Mouse (Mus musculus) Patski (cell line): ENCODE results near the gene Tom1l2. TPM values are rescaled to one million over a fixed set of nuclear protein-coding genes. Genes with fewer than 3 reads are reported as not detected.
A peak's percentile ranks its signal among the peaks of the same experiment; 100 is the strongest.

Source experiments
- ATAC-seq: fragments of 100-300 bp; one replicate; pipeline ENCODE4 v1.8.0; 2021
- CTCF ChIA-PET: fragments of 350-600 bp; sonication (Branson Sonifier 250); formaldehyde crosslinking; loops from one replicate; lab custom pipeline; 2022; ENCODE audit warnings: inconsistent platforms; lab: Charles Lee
- POLR2A ChIA-PET: fragments of 350-600 bp; sonication (Branson Sonifier 250); formaldehyde crosslinking; loops from one replicate; lab custom pipeline; 2022; ENCODE audit warnings: antibody characterized with exemption, inconsistent platforms; lab: Charles Lee
- DNase-seq: peaks from one replicate; pipeline ENCODE4 v3.0.0-alpha.2; 2011; ENCODE audit warnings: low read depth, low spot score
- H3K27me3 ChIP-seq: fragments of 371-371 bp; one replicate; pipeline ENCODE4 v1.5.1; 2021
- CTCF ChIP-seq: fragments of 100-300 bp; IDR thresholded peaks from one replicate; pipeline ENCODE4 v1.5.1; 2021
- in situ Hi-C: fragments of 300-500 bp; cut with MboI; formaldehyde crosslinking; loops from 3 replicates; pipeline ENCODE4 v1.11.1; 2018; ENCODE audit warnings: low pct_unique_long_range_greater_than_20kb, mixed read lengths
- polyA plus RNA-seq: library from polyadenylated mRNA; unstranded; gene quantifications from one replicate; pipeline ENCODE4 v1.2.3, GENCODE M21; 2021

Tom1l2 gene
- polyA plus RNA-seq, 1 experiment from 2014 or later: 55.5 TPM

GRCm38 (mm10) chr11:60351388-60351787 is 1.3 kb downstream of the Tom1l2 start:
- ChIA-PET POLR2A (interaction anchor here (0.9 to 1.3 kb wide), 2 partner anchors 39 to 41 kb away, joined by 3 read pairs; no protein-coding TSS in a partner anchor), CTCF (interaction anchor here (1.0 to 3.2 kb wide), 2 partner anchors 44 to 45 kb away, joined by 3 to 9 read pairs; no protein-coding TSS in a partner anchor)
- ATAC-seq (no peak), DNase-seq (no peak)
- TF ChIP-seq CTCF: no peak
- in situ Hi-C loops: loop anchor here (5.0 kb wide), 1 partner anchor 39 kb away; no protein-coding TSS in a partner anchor
- no peaks in the 10 kb centered on the region for H3K27me3 ChIP-seq

- ATAC-seq (peak; percentile 51), DNase-seq (no peak)
- TF ChIP-seq CTCF: no peak
- in situ Hi-C loops: no loop called here
- H3K27me3 ChIP-seq: no peaks in the 10 kb centered on the region
- CTCF ChIA-PET: interaction anchor here (1.0 kb wide), 1 partner anchor 10 kb away, joined by 3 read pairs; no protein-coding TSS in a partner anchor
- POLR2A ChIA-PET: interaction anchor here (0.6 kb wide), 1 partner anchor 16 kb away, joined by 3 read pairs; no protein-coding TSS in a partner anchor
Measured at GRCm38 (mm10) chr11:60346537-60346936, 6.2 kb downstream of the Tom1l2 start.

DNA sequence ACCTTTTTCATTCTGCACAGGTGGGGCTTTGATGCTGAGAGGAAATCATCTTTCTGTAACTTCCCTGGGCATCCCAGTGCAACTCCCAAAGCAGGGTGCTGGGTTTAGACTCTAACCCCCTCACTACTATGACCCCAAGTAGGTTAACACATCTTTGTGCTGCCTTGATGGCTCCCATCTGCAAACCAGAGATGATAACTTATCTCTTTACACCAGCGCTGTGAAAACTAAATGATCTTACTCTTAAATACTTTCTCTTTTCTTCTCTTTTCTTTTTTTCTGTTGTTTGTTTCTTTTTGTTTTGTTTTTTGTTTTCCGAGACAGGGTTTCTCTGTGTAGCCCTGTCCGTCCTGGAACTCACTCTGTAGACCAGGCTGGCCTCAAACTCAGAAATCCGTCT is 6.8 kb downstream of the Tom1l2 start:
- TF ChIP-seq CTCF: no peak
- ChIA-PET CTCF (no interaction called here), POLR2A (no interaction called here)
- in situ Hi-C loops: no loop called here
- DNase-seq: no peak
- no peaks in the 10 kb centered on the region for H3K27me3 ChIP-seq
- ATAC-seq: no peak

DNA sequence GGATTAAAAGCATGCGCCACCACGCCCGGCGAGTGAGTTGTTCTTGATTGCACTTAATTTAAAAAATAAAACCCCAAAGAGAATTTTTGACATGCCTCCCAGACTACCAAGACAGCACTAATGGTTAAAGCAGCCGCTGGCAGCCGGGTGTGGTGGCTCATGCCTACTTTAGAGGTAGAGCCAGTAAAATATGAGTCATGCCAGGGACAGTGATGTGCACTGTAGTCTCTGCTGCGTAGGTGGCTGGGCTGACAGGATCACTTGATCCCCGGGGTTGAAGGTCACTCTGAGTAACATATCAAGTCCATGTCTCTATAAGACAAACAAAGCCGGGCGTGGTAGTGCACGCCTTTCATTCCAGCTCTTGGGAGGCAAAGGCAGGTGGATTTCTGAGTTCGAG is 13.3 kb downstream of the Tom1l2 start:
- no peak for TF ChIP-seq CTCF
- in situ Hi-C loops: no loop called here
- DNase-seq (no peak), ATAC-seq (peak; percentile 69)
- ChIA-PET POLR2A (interaction anchor here (0.6 kb wide), 1 partner anchor 598 kb away, joined by 6 read pairs; no protein-coding TSS in a partner anchor), CTCF (interaction anchor here (1.7 kb wide), 1 partner anchor 19 kb away, joined by 5 read pairs; no protein-coding TSS in a partner anchor)
- H3K27me3 ChIP-seq: no peaks in the 10 kb centered on the region

- no peaks in the 10 kb centered on the region for H3K27me3 ChIP-seq
- ATAC-seq: no peak
- POLR2A ChIA-PET: interaction anchor here (0.6 to 0.7 kb wide), 2 partner anchors 32 to 33 kb away, joined by 3 to 4 read pairs; no protein-coding TSS in a partner anchor
- DNase-seq: no peak
- peak; percentile 42 for TF ChIP-seq CTCF
- CTCF ChIA-PET: no interaction called here
- in situ Hi-C loops: no loop called here
Measured at GRCm38 (mm10) chr11:60338291-60338690, 14.4 kb downstream of the Tom1l2 start.

- TF ChIP-seq CTCF: no peak
- DNase-seq (no peak), ATAC-seq (no peak)
- in situ Hi-C loops: no loop called here
- CTCF ChIA-PET: interaction anchor here (1.8 kb wide), 1 partner anchor 15 kb away, joined by 5 read pairs; no protein-coding TSS in a partner anchor
- no peaks in the 10 kb centered on the region for H3K27me3 ChIP-seq
- POLR2A ChIA-PET: no interaction called here
Measured at GRCm38 (mm10) chr11:60335771-60336170, 16.9 kb downstream of the Tom1l2 start.

- no peak for TF ChIP-seq CTCF
- ChIA-PET POLR2A (no interaction called here), CTCF (no interaction called here)
- in situ Hi-C loops: no loop called here
- no peaks in the 10 kb centered on the region for H3K27me3 ChIP-seq
- no peak for ATAC-seq
- DNase-seq: no peak
Measured at GRCm38 (mm10) chr11:60334124-60334523, 18.6 kb downstream of the Tom1l2 start.

GRCm38 (mm10) chr11:60333461-60333860 is 19.2 kb downstream of the Tom1l2 start:
- ATAC-seq (no peak), DNase-seq (no peak)
- in situ Hi-C loops: no loop called here
- POLR2A ChIA-PET: no interaction called here
- no peaks in the 10 kb centered on the region for H3K27me3 ChIP-seq
- CTCF ChIA-PET: interaction anchor here (0.7 kb wide), 1 partner anchor 55 kb away, joined by 3 read pairs; no protein-coding TSS in a partner anchor
- no peak for TF ChIP-seq CTCF

DNA sequence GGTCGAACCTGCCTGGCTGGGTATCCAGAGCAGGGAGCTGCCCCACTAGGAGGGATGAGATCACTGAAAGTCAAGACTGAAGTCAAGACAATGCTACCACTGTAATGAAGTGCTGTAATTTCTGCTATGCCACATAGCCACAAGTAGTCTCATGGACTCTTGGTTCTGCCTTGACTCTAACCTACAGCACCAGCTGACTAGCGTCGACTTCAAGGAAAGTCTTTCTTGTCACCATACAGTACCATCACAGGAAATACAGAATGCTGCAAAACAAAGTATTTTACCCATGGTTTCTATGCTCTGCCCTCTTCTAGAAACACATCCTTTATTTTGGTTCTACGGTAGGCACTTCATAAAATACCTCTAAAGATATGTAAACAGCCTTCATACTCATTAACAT is 22.2 kb downstream of the Tom1l2 start:
- CTCF ChIA-PET: no interaction called here
- no peaks in the 10 kb centered on the region for H3K27me3 ChIP-seq
- ATAC-seq (no peak), DNase-seq (no peak)
- in situ Hi-C loops: no loop called here
- POLR2A ChIA-PET: interaction anchor here (0.7 kb wide), 1 partner anchor 16 kb away, joined by 3 read pairs; no protein-coding TSS in a partner anchor
- no peak for TF ChIP-seq CTCF

DNA sequence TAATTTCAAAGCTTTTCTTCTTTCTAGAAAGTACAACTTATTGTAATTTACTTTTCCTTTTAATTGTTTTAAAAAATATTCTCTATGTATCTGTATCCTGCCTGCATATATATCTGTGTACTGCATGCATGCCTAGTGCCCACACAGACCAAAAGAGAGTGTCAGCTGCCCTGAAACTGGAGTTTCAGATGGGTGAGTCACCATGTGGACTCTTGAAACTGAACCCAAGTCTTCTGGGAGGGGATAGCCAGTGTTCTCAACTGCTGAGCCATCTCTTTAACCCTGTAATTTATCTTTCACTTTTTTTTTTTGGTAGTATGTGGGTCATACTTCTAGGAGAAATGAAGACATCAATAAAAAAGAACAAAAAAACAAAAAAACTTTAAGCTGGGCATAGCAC is 29.0 kb downstream of the Tom1l2 start:
- ATAC-seq (no peak), DNase-seq (no peak)
- ChIA-PET POLR2A (interaction anchor here (1.2 kb wide), 2 partner anchors 11 to 13 kb away, joined by 3 to 4 read pairs; no protein-coding TSS in a partner anchor), CTCF (interaction anchor here (1.0 kb wide), 1 partner anchor 18 kb away, joined by 3 read pairs; no protein-coding TSS in a partner anchor)
- TF ChIP-seq CTCF: no peak
- H3K27me3 ChIP-seq: no peaks in the 10 kb centered on the region
- in situ Hi-C loops: no loop called here

DNA sequence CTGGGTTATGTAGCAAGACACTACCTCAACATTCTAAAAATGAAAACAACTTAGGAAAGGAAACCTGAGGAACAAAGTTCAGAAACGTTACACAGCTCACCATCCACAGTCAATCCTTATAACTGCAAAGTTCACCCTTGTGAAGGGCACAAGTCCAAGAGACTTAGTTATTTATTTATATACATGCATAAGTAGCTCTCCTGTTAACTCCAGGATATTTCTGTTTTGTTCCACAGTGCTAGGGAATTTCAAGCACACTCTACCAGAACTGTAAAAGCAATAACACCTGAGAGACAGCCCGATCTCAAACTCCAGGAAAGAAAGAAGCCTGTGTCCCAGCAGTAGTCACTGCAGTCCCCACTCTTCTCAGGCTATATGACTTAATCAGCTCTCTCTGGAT is 31.3 kb downstream of the Tom1l2 start:
- H3K27me3 ChIP-seq: no peaks in the 10 kb centered on the region
- POLR2A ChIA-PET: no interaction called here
- CTCF ChIA-PET: interaction anchor here (1.1 to 1.9 kb wide), 5 partner anchors 11 to 29 kb away, joined by 3 to 5 read pairs (median 4); no protein-coding TSS in a partner anchor
- DNase-seq: no peak
- ATAC-seq: no peak
- in situ Hi-C loops: no loop called here
- no peak for TF ChIP-seq CTCF
